Mouse (Mus musculus): ENCODE results near the gene Ptpn5. TPM values are rescaled to one million over a fixed set of nuclear protein-coding genes. Genes with fewer than 3 reads are reported as not detected.
A peak's percentile ranks its signal among the peaks of the same experiment; 100 is the strongest.

Gene Ptpn5
- total and polyA plus RNA-seq, 3 experiments: 0.11 TPM; not detected in 2

DNA sequence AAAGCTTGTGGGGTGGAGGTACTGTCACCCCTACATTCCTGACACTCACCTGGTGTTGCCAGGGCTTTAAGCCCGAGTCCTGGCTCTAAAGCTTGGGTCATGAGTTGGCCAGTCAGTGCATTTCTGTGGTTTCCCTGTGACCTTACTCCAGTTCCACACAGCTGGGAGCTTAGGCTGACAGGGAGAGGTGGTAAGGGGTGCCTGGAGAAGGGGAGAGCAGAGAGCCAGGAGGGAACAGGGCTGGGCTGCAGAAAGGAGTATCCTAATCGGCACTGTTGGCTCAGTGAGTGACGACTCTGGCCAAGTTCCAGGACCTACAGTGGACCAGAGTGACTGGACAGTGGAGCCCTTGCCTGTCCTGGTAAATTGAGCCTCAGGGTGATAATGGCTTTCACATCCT is 81.2 kb downstream of the Ptpn5 start:
- no peak for TF ChIP-seq CTCF (IDR thresholded peaks at IDR 0.05; ENCODE audit: low read depth, low read length)
- TF ChIP-seq TAL1 (conservative IDR thresholded peaks at IDR 0.05; ENCODE audit: low read depth, low read length): no peak
- no peak for TF ChIP-seq GATA2 (IDR thresholded peaks at IDR 0.05; ENCODE audit: borderline replicate concordance, low read depth, low read length)
- no peak for TF ChIP-seq GATA1 (IDR thresholded peaks at IDR 0.05; ENCODE audit: borderline replicate concordance, low read length)
- no peak for TF ChIP-seq POLR2AphosphoS5 (IDR thresholded peaks at IDR 0.05; ENCODE audit: insufficient replicate concordance, low read depth, low read length)
- H3K4me3 ChIP-seq (ENCODE audit: low read depth, low read length): no peak overlapping the region
- peaks cover 21% of the 10 kb centered on the region for H3K4me1 ChIP-seq (ENCODE audit: insufficient read depth, low read depth, low read length)
- H3K36me3 ChIP-seq (replicated peaks): no peaks in the 10 kb centered on the region
- peaks cover 4% of the 10 kb centered on the region; the same call in 1 of the 2 replicates for H3K9me3 ChIP-seq (replicated peaks)
- H3K27me3 ChIP-seq (ENCODE audit: insufficient read depth, low read length): peaks cover 89% of the 10 kb centered on the region
- ATAC-seq (ENCODE audit: extremely low read depth, insufficient number of reproducible peaks, low FRiP score, poor library complexity, severe bottlenecking) (no peak), DNase-seq (ENCODE audit: low spot score) (no peak)

DNA sequence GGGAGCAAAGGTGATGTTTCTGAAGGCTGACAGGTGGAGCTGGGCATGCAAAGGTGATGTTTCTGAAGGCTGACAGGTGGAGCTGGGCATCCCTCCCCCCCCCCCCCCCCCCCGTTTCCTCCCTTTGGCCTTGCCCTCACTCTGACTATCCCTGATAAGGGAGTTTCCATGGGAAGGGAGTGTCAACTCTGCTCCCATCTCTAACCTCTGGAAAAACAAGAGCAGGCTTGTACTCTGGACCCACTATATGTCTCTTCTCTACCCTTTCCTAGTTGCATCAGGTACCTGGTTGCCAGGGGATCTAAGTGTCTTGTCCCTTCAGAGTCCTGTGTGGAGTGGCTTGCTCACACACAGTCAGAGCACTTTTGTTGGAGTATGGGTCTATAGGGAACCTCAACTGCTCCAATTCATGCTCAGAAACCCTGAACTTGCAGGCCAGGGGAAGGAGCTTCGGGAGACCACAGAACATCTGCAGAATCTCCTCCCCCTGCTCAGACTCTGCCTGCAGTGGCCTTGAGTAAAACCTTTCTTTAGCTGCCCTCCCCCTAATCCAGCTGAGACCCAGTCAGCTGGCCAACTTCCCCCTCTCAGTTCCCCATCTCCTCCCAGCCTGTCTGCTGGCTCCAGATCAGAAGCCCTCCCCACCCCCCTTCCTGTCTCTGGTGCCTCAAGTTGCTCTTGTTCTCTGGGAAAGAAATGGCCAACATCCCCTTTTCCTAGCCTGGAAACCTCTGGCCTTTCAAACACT is 81.9 kb downstream of the Ptpn5 start:
- H3K9me3 ChIP-seq (replicated peaks): peaks cover 4% of the 10 kb centered on the region; the same call in 1 of the 2 replicates
- DNase-seq (ENCODE audit: low spot score) (no peak), ATAC-seq (ENCODE audit: extremely low read depth, insufficient number of reproducible peaks, low FRiP score, poor library complexity, severe bottlenecking) (0 out of 2 replicates have a peak, but pooled peaks have one; percentile 25)
- peaks cover 18% of the 10 kb centered on the region for H3K4me1 ChIP-seq (ENCODE audit: insufficient read depth, low read depth, low read length)
- no peaks in the 10 kb centered on the region for H3K36me3 ChIP-seq (replicated peaks)
- H3K27me3 ChIP-seq (ENCODE audit: insufficient read depth, low read length): peaks cover 86% of the 10 kb centered on the region
- TF ChIP-seq CTCF (IDR thresholded peaks at IDR 0.05; ENCODE audit: low read depth, low read length) (no peak), TAL1 (conservative IDR thresholded peaks at IDR 0.05; ENCODE audit: low read depth, low read length) (no peak), POLR2AphosphoS5 (IDR thresholded peaks at IDR 0.05; ENCODE audit: insufficient replicate concordance, low read depth, low read length) (no peak), GATA1 (IDR thresholded peaks at IDR 0.05; ENCODE audit: borderline replicate concordance, low read length) (no peak), GATA2 (IDR thresholded peaks at IDR 0.05; ENCODE audit: borderline replicate concordance, low read depth, low read length) (no peak)
- H3K4me3 ChIP-seq (ENCODE audit: low read depth, low read length): no peak overlapping the region

DNA sequence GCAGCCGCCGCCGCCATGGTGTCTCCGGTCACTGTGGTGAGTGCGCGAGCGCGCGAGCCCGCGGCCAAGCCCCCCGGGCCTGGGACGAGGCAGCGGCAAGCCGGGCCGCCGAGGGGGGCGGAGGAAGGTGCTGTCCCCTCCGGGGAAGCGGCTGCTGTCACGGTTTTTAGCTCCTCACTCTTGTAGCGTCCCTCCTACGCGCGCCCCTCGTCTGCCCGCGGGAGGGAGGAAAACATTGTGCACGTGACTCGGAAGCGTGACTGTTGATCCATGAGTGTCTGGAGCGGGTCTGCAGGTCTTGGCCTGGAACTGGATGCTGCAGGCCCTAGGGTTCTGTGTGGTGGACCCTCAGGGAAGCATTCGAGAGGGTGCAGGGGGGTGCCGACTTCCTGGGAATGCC is 82.7 kb downstream of the Ptpn5 start:
- H3K9me3 ChIP-seq (replicated peaks): peaks cover 4% of the 10 kb centered on the region; the same call in 1 of the 2 replicates
- H3K36me3 ChIP-seq (replicated peaks): no peaks in the 10 kb centered on the region
- ATAC-seq (ENCODE audit: extremely low read depth, insufficient number of reproducible peaks, low FRiP score, poor library complexity, severe bottlenecking) (no peak), DNase-seq (ENCODE audit: low spot score) (no peak)
- peaks cover 84% of the 10 kb centered on the region for H3K27me3 ChIP-seq (ENCODE audit: insufficient read depth, low read length)
- H3K4me1 ChIP-seq (ENCODE audit: insufficient read depth, low read depth, low read length): peaks cover 16% of the 10 kb centered on the region
- no peak for TF ChIP-seq CTCF (IDR thresholded peaks at IDR 0.05; ENCODE audit: low read depth, low read length)
- H3K4me3 ChIP-seq (ENCODE audit: low read depth, low read length): peak overlapping the region; percentile 18; the same call in 1 of the 2 replicates

DNA sequence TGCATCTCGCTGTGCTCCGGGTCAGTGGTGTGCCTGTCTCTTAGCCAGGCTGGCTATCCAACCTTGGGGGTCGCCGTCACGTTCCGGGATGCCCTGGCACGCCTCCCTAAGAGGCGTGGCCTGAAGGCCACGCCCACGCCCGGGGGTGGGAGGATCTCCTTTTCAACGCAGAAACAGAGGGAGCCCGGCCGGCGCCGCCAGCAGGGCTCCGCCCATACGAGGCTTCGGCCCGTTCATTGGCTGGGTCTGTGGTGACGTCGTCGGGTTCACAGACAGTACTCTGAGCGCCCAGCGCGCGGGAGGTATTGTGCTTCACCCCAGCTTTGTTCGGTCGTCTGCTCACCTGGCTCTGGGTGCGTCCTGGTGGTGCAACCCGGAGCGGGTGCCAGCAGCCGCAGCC is 83.1 kb downstream of the Ptpn5 start, which contains the start of gene Tmem86a:
Gene Tmem86a (plus strand): TSS at position 236 of the 400 bp plus-strand sequence.
- Histone ChIP-seq H3K27me3 (ENCODE audit: insufficient read depth, low read length) (peaks cover 83% of the 10 kb centered on the region), H3K36me3 (replicated peaks) (no peaks in the 10 kb centered on the region), H3K9me3 (replicated peaks) (peaks cover 4% of the 10 kb centered on the region; the same call in 1 of the 2 replicates), H3K4me1 (ENCODE audit: insufficient read depth, low read depth, low read length) (peaks cover 14% of the 10 kb centered on the region), H3K4me3 (ENCODE audit: low read depth, low read length) (peak within 1 kb of the TSS; percentile 18; the same call in 1 of the 2 replicates)
- TF ChIP-seq TAL1 (conservative IDR thresholded peaks at IDR 0.05; ENCODE audit: low read depth, low read length) (no peak), GATA1 (IDR thresholded peaks at IDR 0.05; ENCODE audit: borderline replicate concordance, low read length) (no peak), CTCF (IDR thresholded peaks at IDR 0.05; ENCODE audit: low read depth, low read length) (no peak), GATA2 (IDR thresholded peaks at IDR 0.05; ENCODE audit: borderline replicate concordance, low read depth, low read length) (no peak), POLR2AphosphoS5 (IDR thresholded peaks at IDR 0.05; ENCODE audit: insufficient replicate concordance, low read depth, low read length) (no peak)
- DNase-seq (ENCODE audit: low spot score): no peak
- no peak; the same call in 1 of the 2 replicates for ATAC-seq (ENCODE audit: extremely low read depth, insufficient number of reproducible peaks, low FRiP score, poor library complexity, severe bottlenecking)

DNA sequence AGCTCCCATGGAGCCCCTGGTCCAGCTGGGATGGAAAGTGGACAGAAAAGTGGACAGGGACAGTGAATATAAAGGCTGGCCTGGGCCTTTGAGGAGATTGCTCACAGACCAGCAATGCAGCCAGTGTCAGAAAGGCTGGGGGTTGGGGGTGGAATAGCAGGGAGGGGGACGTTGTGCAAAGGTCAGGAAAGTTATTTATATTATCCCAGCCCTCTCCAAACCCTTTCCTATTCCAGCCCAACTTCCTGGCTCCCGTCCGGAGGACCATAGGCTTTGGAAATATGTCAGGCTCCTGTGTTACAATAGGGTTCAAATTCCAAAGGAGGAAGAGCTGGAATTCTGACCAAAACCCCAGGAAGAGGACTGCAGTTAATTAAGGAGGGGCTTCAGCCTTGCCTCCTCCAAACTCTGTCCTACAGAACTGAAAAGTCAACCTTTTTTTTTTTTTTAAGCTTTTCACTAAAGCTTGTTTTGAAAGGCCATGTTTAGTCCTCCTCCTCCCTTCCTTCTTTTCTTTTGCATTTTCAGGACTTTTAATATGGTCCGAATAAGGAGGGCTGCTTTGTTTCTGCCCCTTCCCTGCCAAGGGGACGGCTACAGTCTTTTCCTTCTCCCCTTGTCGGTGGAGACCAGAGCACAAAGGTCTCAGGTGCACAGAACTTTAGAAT is 90.5 kb downstream of the Ptpn5 start:
- Histone ChIP-seq H3K4me3 (ENCODE audit: low read depth, low read length) (no peak overlapping the region), H3K4me1 (ENCODE audit: insufficient read depth, low read depth, low read length) (peaks cover 3% of the 10 kb centered on the region; the same call in 1 of the 2 replicates), H3K9me3 (replicated peaks) (no peaks in the 10 kb centered on the region), H3K36me3 (replicated peaks) (no peaks in the 10 kb centered on the region), H3K27me3 (ENCODE audit: insufficient read depth, low read length) (peaks cover 59% of the 10 kb centered on the region)
- no peak for DNase-seq (ENCODE audit: low spot score)
- TF ChIP-seq CTCF (IDR thresholded peaks at IDR 0.05; ENCODE audit: low read depth, low read length) (no peak), POLR2AphosphoS5 (IDR thresholded peaks at IDR 0.05; ENCODE audit: insufficient replicate concordance, low read depth, low read length) (no peak), GATA2 (IDR thresholded peaks at IDR 0.05; ENCODE audit: borderline replicate concordance, low read depth, low read length) (no peak), TAL1 (conservative IDR thresholded peaks at IDR 0.05; ENCODE audit: low read depth, low read length) (no peak), GATA1 (IDR thresholded peaks at IDR 0.05; ENCODE audit: borderline replicate concordance, low read length) (no peak)
- ATAC-seq (ENCODE audit: extremely low read depth, insufficient number of reproducible peaks, low FRiP score, poor library complexity, severe bottlenecking): no peak

DNA sequence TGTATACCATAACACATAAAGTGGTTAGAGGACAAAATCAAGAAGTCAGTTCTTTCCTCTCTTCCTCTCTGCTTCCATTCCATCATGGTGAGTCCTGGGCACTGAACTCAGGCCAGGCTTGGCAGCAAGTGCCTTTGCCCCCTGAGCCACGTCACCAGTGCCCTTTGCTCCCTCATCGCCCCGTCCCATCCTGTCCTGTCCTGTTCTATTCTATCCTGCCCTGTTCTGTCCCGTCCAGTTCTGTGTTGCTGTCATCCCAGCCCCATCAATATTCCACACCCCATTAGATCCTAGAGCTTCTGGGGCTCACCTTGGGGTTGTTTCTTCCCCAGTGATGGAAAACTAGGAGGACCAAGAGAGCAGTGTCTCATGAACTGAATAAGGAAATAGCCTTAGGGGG is 91.4 kb downstream of the Ptpn5 start:
- no peak for TF ChIP-seq GATA2 (IDR thresholded peaks at IDR 0.05; ENCODE audit: borderline replicate concordance, low read depth, low read length)
- TF ChIP-seq GATA1 (IDR thresholded peaks at IDR 0.05; ENCODE audit: borderline replicate concordance, low read length): no peak
- TF ChIP-seq CTCF (IDR thresholded peaks at IDR 0.05; ENCODE audit: low read depth, low read length): no peak
- no peak for TF ChIP-seq TAL1 (conservative IDR thresholded peaks at IDR 0.05; ENCODE audit: low read depth, low read length)
- TF ChIP-seq POLR2AphosphoS5 (IDR thresholded peaks at IDR 0.05; ENCODE audit: insufficient replicate concordance, low read depth, low read length): no peak
- no peaks in the 10 kb centered on the region for H3K9me3 ChIP-seq (replicated peaks)
- H3K27me3 ChIP-seq (ENCODE audit: insufficient read depth, low read length): peaks cover 62% of the 10 kb centered on the region
- DNase-seq (ENCODE audit: low spot score): no peak
- peaks cover 3% of the 10 kb centered on the region; the same call in 1 of the 2 replicates for H3K4me1 ChIP-seq (ENCODE audit: insufficient read depth, low read depth, low read length)
- no peak overlapping the region for H3K4me3 ChIP-seq (ENCODE audit: low read depth, low read length)
- no peaks in the 10 kb centered on the region for H3K36me3 ChIP-seq (replicated peaks)
- ATAC-seq (ENCODE audit: extremely low read depth, insufficient number of reproducible peaks, low FRiP score, poor library complexity, severe bottlenecking): no peak
